Mouse (Mus musculus): ENCODE measurements around the gene Ptprk. TPM values are rescaled to one million over a fixed set of nuclear protein-coding genes. Genes with fewer than 3 reads are reported as not detected.
A peak's percentile ranks its signal among the peaks of the same experiment; 100 is the strongest.

Gene Ptprk
- polyA plus RNA-seq, 1 experiment from 2014 or later = 31.1 TPM

DNA sequence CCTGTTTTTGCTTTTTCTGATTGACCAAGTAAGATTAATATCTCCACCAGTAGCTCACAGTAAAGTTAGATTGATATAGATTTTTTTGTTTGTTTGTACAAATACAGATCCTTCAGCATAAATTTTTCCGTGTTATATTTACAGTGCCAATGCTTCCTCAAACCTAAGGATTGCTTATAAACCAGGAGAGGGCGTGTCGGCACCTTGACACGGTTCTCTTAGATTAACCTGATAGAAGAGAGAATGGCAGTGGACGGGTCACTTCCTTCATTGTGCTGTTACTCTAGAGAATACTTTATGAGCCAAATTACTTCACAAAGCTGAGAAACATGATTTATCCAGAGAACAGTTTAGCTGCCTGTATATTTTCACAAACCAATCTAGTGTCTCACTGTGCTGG, 505.0 kb downstream of the Ptprk start:
- no peak overlapping the region for H3K27ac ChIP-seq (ENCODE audit: low read length)
- no peak overlapping the region for H3K4me2 ChIP-seq (replicated peaks; ENCODE audit: low read depth, low read length)
- H3K9ac ChIP-seq (replicated peaks; ENCODE audit: low read depth) = no peak overlapping the region
- WGBS = 73% methylated on average over 5 of the region's 5 CpGs
- TF ChIP-seq CTCF (IDR thresholded peaks at IDR 0.05) (no peak), EP300 (IDR thresholded peaks at IDR 0.05) (no peak)
- no peak for DNase-seq (ENCODE audit: low spot score)
- peaks cover 6% of the 10 kb centered on the region; the same call in 1 of the 2 replicates for H3K36me3 ChIP-seq (ENCODE audit: insufficient read depth, low read length)
- ATAC-seq = no peak
- H3K27me3 ChIP-seq (replicated peaks; ENCODE audit: insufficient read depth, low read length) = no peaks in the 10 kb centered on the region
- no peak overlapping the region for H3K4me3 ChIP-seq (ENCODE audit: low read depth, low read length)
- H3K9me3 ChIP-seq (ENCODE audit: low read length) = no peaks in the 10 kb centered on the region
- no peaks in the 10 kb centered on the region for H3K4me1 ChIP-seq (ENCODE audit: insufficient read depth, low read depth, low read length)

DNA sequence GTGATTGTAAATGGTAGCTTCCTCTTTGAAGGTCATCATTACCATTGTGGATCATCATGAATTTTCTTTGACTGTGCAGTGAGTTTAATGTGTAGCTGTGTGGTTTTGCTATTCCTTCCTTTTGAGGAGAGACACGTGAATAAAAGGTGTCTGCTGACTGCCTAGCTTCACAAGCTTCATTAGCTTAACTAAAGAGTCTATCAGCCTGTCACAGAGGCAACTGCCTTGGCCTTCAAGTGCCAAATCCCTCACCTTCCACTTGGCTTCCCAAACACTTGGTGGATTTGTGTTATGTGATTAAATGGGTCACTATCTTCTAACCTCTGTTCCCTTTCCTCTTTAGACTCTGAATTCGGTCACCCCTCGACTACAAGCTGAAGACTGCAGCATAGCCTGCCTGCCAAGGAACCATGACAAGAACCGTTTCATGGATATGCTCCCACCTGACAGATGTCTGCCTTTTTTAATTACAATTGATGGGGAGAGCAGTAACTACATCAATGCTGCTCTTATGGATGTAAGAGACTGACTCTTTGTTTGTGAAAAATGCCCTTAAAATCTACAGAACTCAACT, 512.0 kb downstream of the Ptprk start:
- Histone ChIP-seq H3K27me3 (replicated peaks; ENCODE audit: insufficient read depth, low read length) (no peaks in the 10 kb centered on the region), H3K9me3 (ENCODE audit: low read length) (no peaks in the 10 kb centered on the region), H3K36me3 (ENCODE audit: insufficient read depth, low read length) (peaks cover 10% of the 10 kb centered on the region), H3K4me2 (replicated peaks; ENCODE audit: low read depth, low read length) (no peak overlapping the region), H3K9ac (replicated peaks; ENCODE audit: low read depth) (no peak overlapping the region), H3K4me1 (ENCODE audit: insufficient read depth, low read depth, low read length) (no peaks in the 10 kb centered on the region), H3K4me3 (ENCODE audit: low read depth, low read length) (no peak overlapping the region), H3K27ac (ENCODE audit: low read length) (no peak overlapping the region)
- no peak for TF ChIP-seq CTCF (IDR thresholded peaks at IDR 0.05)
- 67% methylated on average over 4 of the region's 4 CpGs for WGBS
- DNase-seq (ENCODE audit: low spot score) (no peak), ATAC-seq (no peak)

- Histone ChIP-seq H3K4me3 (ENCODE audit: low read depth, low read length) (no peak overlapping the region), H3K9ac (replicated peaks; ENCODE audit: low read depth) (no peak overlapping the region), H3K4me1 (ENCODE audit: insufficient read depth, low read depth, low read length) (no peaks in the 10 kb centered on the region), H3K27ac (ENCODE audit: low read length) (no peak overlapping the region), H3K4me2 (replicated peaks; ENCODE audit: low read depth, low read length) (no peak overlapping the region), H3K27me3 (replicated peaks; ENCODE audit: insufficient read depth, low read length) (no peaks in the 10 kb centered on the region), H3K36me3 (ENCODE audit: insufficient read depth, low read length) (peaks cover 16% of the 10 kb centered on the region; the same call in 1 of the 2 replicates), H3K9me3 (ENCODE audit: low read length) (no peaks in the 10 kb centered on the region)
- ATAC-seq (no peak), DNase-seq (ENCODE audit: low spot score) (no peak)
- no peak for TF ChIP-seq CTCF (IDR thresholded peaks at IDR 0.05)
- WGBS = 95% methylated on average over 4 of the region's 4 CpGs
Measured at GRCm38 (mm10) chr10:28588401-28588800, 513.8 kb downstream of the Ptprk start.

GRCm38 (mm10) chr10:28590822-28591221, 516.2 kb downstream of the Ptprk start:
- WGBS = 60% methylated on average over 3 of the region's 3 CpGs
- Histone ChIP-seq H3K36me3 (ENCODE audit: insufficient read depth, low read length) (peaks cover 16% of the 10 kb centered on the region; the same call in 1 of the 2 replicates), H3K4me3 (ENCODE audit: low read depth, low read length) (no peak overlapping the region), H3K27ac (ENCODE audit: low read length) (no peak overlapping the region), H3K9me3 (ENCODE audit: low read length) (no peaks in the 10 kb centered on the region), H3K27me3 (replicated peaks; ENCODE audit: insufficient read depth, low read length) (no peaks in the 10 kb centered on the region), H3K4me2 (replicated peaks; ENCODE audit: low read depth, low read length) (no peak overlapping the region), H3K4me1 (ENCODE audit: insufficient read depth, low read depth, low read length) (no peaks in the 10 kb centered on the region), H3K9ac (replicated peaks; ENCODE audit: low read depth) (no peak overlapping the region)
- no peak for DNase-seq (ENCODE audit: low spot score)
- ATAC-seq = no peak
- TF ChIP-seq EP300 (IDR thresholded peaks at IDR 0.05) (no peak), CTCF (IDR thresholded peaks at IDR 0.05) (no peak)

DNA sequence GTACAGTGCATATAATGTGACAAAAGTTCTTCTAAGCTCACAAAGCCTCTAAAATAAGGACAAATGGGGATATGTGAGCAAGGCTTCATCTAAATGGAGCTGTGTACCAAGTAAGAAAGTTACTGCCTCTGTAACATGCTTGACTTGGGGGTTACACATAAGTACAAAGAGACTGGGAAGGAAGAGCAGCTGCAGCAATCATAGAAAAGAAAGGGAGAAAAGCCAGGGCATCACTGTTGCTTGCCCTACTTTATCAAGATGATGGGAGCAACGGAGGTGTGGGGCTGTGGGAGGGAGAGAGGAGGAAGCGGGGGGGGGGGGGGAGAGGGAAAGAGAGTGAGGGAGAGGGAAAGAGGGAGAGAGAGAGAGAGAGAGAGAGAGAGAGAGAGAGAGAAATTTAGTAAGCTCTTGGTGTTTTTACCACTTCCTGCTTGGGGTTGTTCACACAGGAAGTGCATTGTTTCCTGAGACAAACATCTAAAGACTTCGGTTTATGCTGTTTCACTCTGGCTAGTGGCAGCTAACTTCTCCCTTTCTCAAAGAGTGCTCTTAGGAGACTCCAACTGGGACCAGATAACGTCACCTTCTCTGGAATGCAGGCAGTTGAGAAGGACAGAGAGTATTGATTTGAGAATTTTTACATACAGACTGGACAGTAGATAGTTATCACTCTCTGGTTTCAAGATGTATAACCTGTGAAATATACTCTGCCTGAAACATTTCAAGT, 519.1 kb downstream of the Ptprk start:
- H3K9me3 ChIP-seq (ENCODE audit: low read length) = no peaks in the 10 kb centered on the region
- H3K36me3 ChIP-seq (ENCODE audit: insufficient read depth, low read length) = peaks cover 16% of the 10 kb centered on the region; the same call in 1 of the 2 replicates
- no peaks in the 10 kb centered on the region for H3K27me3 ChIP-seq (replicated peaks; ENCODE audit: insufficient read depth, low read length)
- ATAC-seq (no peak), DNase-seq (ENCODE audit: low spot score) (peak; percentile 40)
- H3K4me3 ChIP-seq (ENCODE audit: low read depth, low read length) = no peak overlapping the region
- no peak overlapping the region for H3K9ac ChIP-seq (replicated peaks; ENCODE audit: low read depth)
- WGBS = 32% methylated on average over 3 of the region's 4 CpGs
- no peak overlapping the region for H3K27ac ChIP-seq (ENCODE audit: low read length)
- no peak overlapping the region for H3K4me2 ChIP-seq (replicated peaks; ENCODE audit: low read depth, low read length)
- no peaks in the 10 kb centered on the region for H3K4me1 ChIP-seq (ENCODE audit: insufficient read depth, low read depth, low read length)
- TF ChIP-seq EP300 (IDR thresholded peaks at IDR 0.05) (no peak), CTCF (IDR thresholded peaks at IDR 0.05) (no peak)

GRCm38 (mm10) chr10:28596897-28597296, 522.3 kb downstream of the Ptprk start:
- DNase-seq (ENCODE audit: low spot score) (no peak), ATAC-seq (no peak)
- no peak overlapping the region for H3K4me2 ChIP-seq (replicated peaks; ENCODE audit: low read depth, low read length)
- no peak overlapping the region for H3K27ac ChIP-seq (ENCODE audit: low read length)
- TF ChIP-seq EP300 (IDR thresholded peaks at IDR 0.05) = no peak
- TF ChIP-seq CTCF (IDR thresholded peaks at IDR 0.05) = no peak
- H3K9ac ChIP-seq (replicated peaks; ENCODE audit: low read depth) = no peak overlapping the region
- H3K36me3 ChIP-seq (ENCODE audit: insufficient read depth, low read length) = 0 out of 2 replicates have a peak, but pooled peaks cover 9% of the 10 kb centered on the region
- whole genome bisulfite sequencing = 97% methylated on average over 3 of the region's 3 CpGs
- no peak overlapping the region for H3K4me3 ChIP-seq (ENCODE audit: low read depth, low read length)
- H3K27me3 ChIP-seq (replicated peaks; ENCODE audit: insufficient read depth, low read length) = no peaks in the 10 kb centered on the region
- H3K4me1 ChIP-seq (ENCODE audit: insufficient read depth, low read depth, low read length) = no peaks in the 10 kb centered on the region
- H3K9me3 ChIP-seq (ENCODE audit: low read length) = no peaks in the 10 kb centered on the region

Measured in lung, postnatal 0 days (tissue).